Mouse (Mus musculus) olfactory bulb, adult 2 months (tissue): Measurements from ENCODE around the gene Man2b2.

Experiments
- CTCF ChIP-seq: fragments of 200-500 bp; IDR thresholded peaks from 2 replicates; pipeline ENCODE4 v1.5.1; 2012; ENCODE audit warnings: low read depth, mild to moderate bottlenecking, low read length, moderate library complexity; ENCODE audit not compliant: insufficient read depth
- POLR2A ChIP-seq: fragments of 200-500 bp; IDR thresholded peaks from 2 replicates; pipeline ENCODE4 v1.6.1; 2012; ENCODE audit warnings: mild to moderate bottlenecking, low read depth, low read length, moderate library complexity; ENCODE audit not compliant: insufficient read depth

DNA sequence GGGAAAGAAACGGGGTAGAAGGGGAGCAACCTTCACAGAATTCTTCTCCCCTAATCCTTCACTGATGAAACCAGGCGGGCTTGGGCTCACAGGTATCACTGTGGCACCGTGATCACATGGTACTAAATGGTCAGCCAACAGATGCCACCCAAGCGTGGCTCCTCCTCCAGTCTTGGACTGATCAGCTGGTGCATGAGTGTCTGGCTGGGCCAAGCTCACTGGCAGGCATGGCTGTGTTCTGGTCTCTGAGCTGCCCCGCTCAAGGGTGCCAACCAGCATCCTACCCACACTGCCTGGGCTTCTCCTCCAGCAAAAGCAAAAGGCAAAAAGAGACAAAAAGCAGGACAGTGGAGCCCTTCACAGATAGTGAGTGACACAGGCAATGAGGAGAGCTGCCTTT lies 10.7 kb downstream of the Man2b2 start:
- TF ChIP-seq POLR2A, result no peak
- TF ChIP-seq CTCF, result no peak
